ENCODE assay signal across 10 mouse cellular contexts in genomic region chr5:4263560-4264160, GRCm38 (mm10).
DNase-seq lines count a peak whose midpoint lies in the region; ATAC-seq and TF ChIP-seq lines count a peak whose summit lies in the region.
"Had no signal": no experiment of that assay in that cellular context is flagged by ENCODE, and none has a peak within 500 bp of the region (broad histone marks: within the 10 kb centered on the region; RNA-seq: fewer than 3 reads in every experiment).

No protein-coding gene starts in this region.

- 56% methylated on average over 5 of the region's 5 CpGs for WGBS in heart, postnatal 0 days
- WGBS in cerebellum, adult 2 months, result 54% methylated on average over 5 of the region's 5 CpGs
- WGBS in stomach, postnatal 0 days, result 56% methylated on average over 5 of the region's 5 CpGs

- peak; percentile 24 for DNase-seq in heart, postnatal 0 days (ENCODE audit: low spot score)
- DNase-seq in heart, adult 8-10 months (ENCODE audit: low spot score), result no peak
- peak; percentile 70 for DNase-seq in 3T3-L1 (ENCODE audit: low read depth, low spot score)
- peak; percentile 27 to 68 for DNase-seq in cerebellum, adult 2 months
- peak; percentile 9 for DNase-seq in layer of hippocampus, adult 9-11 months
- no peak for DNase-seq in stomach, postnatal 0 days (ENCODE audit: low spot score)
- DNase-seq in thymus, postnatal 0 days (ENCODE audit: low spot score), result no peak
- DNase-seq in gastrocnemius, adult 18-20 months (ENCODE audit: low spot score), result no peak

- no peaks in the 10 kb centered on the region for H3K4me1 ChIP-seq in heart, postnatal 0 days (ENCODE audit: control insufficient read depth, insufficient read depth)
- no peaks in the 10 kb centered on the region for H3K4me1 ChIP-seq in cerebellum, adult 2 months (ENCODE audit: control insufficient read depth, insufficient read depth, low read length)
- no peaks in the 10 kb centered on the region for H3K4me1 ChIP-seq in stomach, postnatal 0 days (replicated peaks; ENCODE audit: control insufficient read depth, insufficient read depth)
- H3K4me1 ChIP-seq: lung, embryonic 15.5 days had no signal

- no peaks in the 10 kb centered on the region for H3K9me3 ChIP-seq in heart, postnatal 0 days (replicated peaks; ENCODE audit: control insufficient read depth, low read length)
- H3K9me3 ChIP-seq in stomach, postnatal 0 days (ENCODE audit: control insufficient read depth, low read length), result no peaks in the 10 kb centered on the region
- H3K9me3 ChIP-seq: G1E; lung, embryonic 15.5 days had no signal

- no peak overlapping the region for H3K27ac ChIP-seq in heart, postnatal 0 days (ENCODE audit: low read depth)
- no peak overlapping the region for H3K27ac ChIP-seq in cerebellum, adult 2 months (ENCODE audit: insufficient read depth, low read length)
- no peak overlapping the region for H3K27ac ChIP-seq in stomach, postnatal 0 days (replicated peaks)
- H3K27ac ChIP-seq: lung, embryonic 15.5 days had no signal

- no peak for ATAC-seq in heart, postnatal 0 days (ENCODE audit: insufficient read depth, low read depth)
- ATAC-seq in stomach, postnatal 0 days (ENCODE audit: low FRiP score, low TSS enrichment), result no peak

- no peak for TF ChIP-seq POLR2A in cerebellum, adult 2 months (IDR thresholded peaks at IDR 0.05; ENCODE audit: borderline replicate concordance, insufficient read depth, low read length)

- H3K36me3 ChIP-seq in heart, postnatal 0 days (replicated peaks; ENCODE audit: control insufficient read depth, insufficient read depth, low read length), result no peaks in the 10 kb centered on the region
- H3K36me3 ChIP-seq in stomach, postnatal 0 days (ENCODE audit: control insufficient read depth, insufficient read depth, low read length), result no peaks in the 10 kb centered on the region
- H3K36me3 ChIP-seq: G1E; lung, embryonic 15.5 days had no signal

- no peaks in the 10 kb centered on the region for H3K27me3 ChIP-seq in heart, postnatal 0 days (ENCODE audit: control insufficient read depth, insufficient read depth, low read length)
- H3K27me3 ChIP-seq in cerebellum, adult 2 months (ENCODE audit: control insufficient read depth, insufficient read depth, low read length), result no peaks in the 10 kb centered on the region
- H3K27me3 ChIP-seq in stomach, postnatal 0 days (ENCODE audit: control insufficient read depth, insufficient read depth, low read length), result no peaks in the 10 kb centered on the region
- H3K27me3 ChIP-seq: lung, embryonic 15.5 days had no signal

- TF ChIP-seq CTCF in heart, postnatal 0 days (IDR thresholded peaks at IDR 0.05; ENCODE audit: low read depth), result peak; percentile 75
- peak; percentile 35; the same call in 1 of the 2 replicates for TF ChIP-seq CTCF in cerebellum, adult 2 months (IDR thresholded peaks at IDR 0.05; ENCODE audit: borderline replicate concordance, insufficient read depth, low read depth, low read length)
- TF ChIP-seq CTCF in stomach, postnatal 0 days (IDR thresholded peaks at IDR 0.05; ENCODE audit: low read depth), result peak; percentile 75

- no peak overlapping the region for H3K9ac ChIP-seq in heart, postnatal 0 days (replicated peaks; ENCODE audit: low read depth, low read length)
- no peak overlapping the region for H3K9ac ChIP-seq in stomach, postnatal 0 days (ENCODE audit: low read length)
- H3K9ac ChIP-seq: lung, embryonic 15.5 days had no signal

- no peak for TF ChIP-seq EP300 in heart, postnatal 0 days (IDR thresholded peaks at IDR 0.05; ENCODE audit: low read depth)
- no peak for TF ChIP-seq EP300 in stomach, postnatal 0 days (optimal IDR thresholded peaks at IDR 0.05)

- no peak overlapping the region for H3K4me2 ChIP-seq in heart, postnatal 0 days (ENCODE audit: low read depth, low read length)
- H3K4me2 ChIP-seq in stomach, postnatal 0 days (replicated peaks; ENCODE audit: low read depth), result no peak overlapping the region
- H3K4me2 ChIP-seq: lung, embryonic 15.5 days had no signal

- no peak overlapping the region for H3K4me3 ChIP-seq in heart, postnatal 0 days (ENCODE audit: low read depth, low read length)
- H3K4me3 ChIP-seq in cerebellum, adult 2 months (replicated peaks; ENCODE audit: insufficient read depth, low read depth, low read length), result no peak overlapping the region
- H3K4me3 ChIP-seq in stomach, postnatal 0 days (ENCODE audit: low read depth, low read length), result no peak overlapping the region
- H3K4me3 ChIP-seq: lung, embryonic 15.5 days had no signal

Comparison
In these comparisons a context has a peak if more than half of its experiments do, and no peak if none do; other contexts are left out.
1. DNase-seq: peak in heart, postnatal 0 days (single experiment), 3T3-L1 (single experiment), cerebellum, adult 2 months (2 of 2) and layer of hippocampus, adult 9-11 months (single experiment); none in heart, adult 8-10 months (single experiment), stomach, postnatal 0 days (single experiment), thymus, postnatal 0 days (single experiment) and gastrocnemius, adult 18-20 months (single experiment).
2. Peak in every context shown above with its lines, with median percentiles within 50 percentile points of each other: CTCF ChIP-seq.